Mouse (Mus musculus) liver, embryonic 13.5 days (tissue): ENCODE data around the gene Rin1. TPM values are rescaled to one million over a fixed set of nuclear protein-coding genes. Genes with fewer than 3 reads are reported as not detected.

Source experiments
- ATAC-seq: fragments of 200-750 bp; cut with Nextera tagmentation; 2 replicates; pipeline ENCODE4 v1.8.0; 2017; ENCODE audit warnings: low read depth, mild to moderate bottlenecking, moderate number of reproducible peaks, moderate library complexity
- DNase-seq: peaks from one replicate; pipeline ENCODE4 v3.0.0; 2022
- H3K27ac ChIP-seq: fragments of 300-500 bp; sonication (generic); 2 replicates; pipeline ENCODE4 v1.5.1; 2015; ENCODE audit warnings: moderate library complexity, mild to moderate bottlenecking, inconsistent platforms
- H3K27me3 ChIP-seq: fragments of 300-500 bp; sonication (generic); 2 replicates; pipeline ENCODE4 v1.6.1; 2015; ENCODE audit warnings: mild to moderate bottlenecking, inconsistent platforms
- H3K36me3 ChIP-seq: fragments of 300-500 bp; sonication (generic); 2 replicates; pipeline ENCODE4 v1.6.1; 2015; ENCODE audit warnings: mild to moderate bottlenecking, inconsistent platforms
- H3K4me1 ChIP-seq: fragments of 300-500 bp; sonication (generic); replicated peaks from 2 replicates; pipeline ENCODE4 v1.6.1; 2015; ENCODE audit warnings: inconsistent platforms
- H3K4me2 ChIP-seq: fragments of 300-500 bp; sonication (generic); 2 replicates; pipeline ENCODE4 v1.6.1; 2015; ENCODE audit warnings: inconsistent platforms, mild to moderate bottlenecking, moderate library complexity
- H3K4me3 ChIP-seq: fragments of 300-500 bp; sonication (generic); replicated peaks from 2 replicates; pipeline ENCODE4 v1.5.1; 2015; ENCODE audit warnings: mild to moderate bottlenecking, inconsistent platforms
- H3K9ac ChIP-seq: fragments of 300-500 bp; sonication (generic); 2 replicates; pipeline ENCODE4 v1.6.1; 2015; ENCODE audit warnings: mild to moderate bottlenecking, inconsistent platforms
- H3K9me3 ChIP-seq: fragments of 300-500 bp; sonication (generic); replicated peaks from 2 replicates; pipeline ENCODE4 v1.6.1; 2016; ENCODE audit warnings: inconsistent platforms
- WGBS: fragments of 180-500 bp; shearing (Covaris S2); methylation state at CpG from one replicate; pipeline ENCODE4 v1.1.7; 2015; ENCODE audit not compliant: insufficient replicate concordance; 5-methylcytosine and 5-hydroxymethylcytosine counted together
- polyA plus RNA-seq: library from polyadenylated mRNA; unstranded; fragments of >200 nt; fragmentation: Nextera tagmentation; extraction: Ambion mirVana; gene quantifications from 2 replicates; pipeline ENCODE4 v1.2.1, GENCODE M21; 2015

The Rin1 gene
- polyA plus RNA-seq, 1 experiment from 2014 or later, result 0.33 TPM

DNA sequence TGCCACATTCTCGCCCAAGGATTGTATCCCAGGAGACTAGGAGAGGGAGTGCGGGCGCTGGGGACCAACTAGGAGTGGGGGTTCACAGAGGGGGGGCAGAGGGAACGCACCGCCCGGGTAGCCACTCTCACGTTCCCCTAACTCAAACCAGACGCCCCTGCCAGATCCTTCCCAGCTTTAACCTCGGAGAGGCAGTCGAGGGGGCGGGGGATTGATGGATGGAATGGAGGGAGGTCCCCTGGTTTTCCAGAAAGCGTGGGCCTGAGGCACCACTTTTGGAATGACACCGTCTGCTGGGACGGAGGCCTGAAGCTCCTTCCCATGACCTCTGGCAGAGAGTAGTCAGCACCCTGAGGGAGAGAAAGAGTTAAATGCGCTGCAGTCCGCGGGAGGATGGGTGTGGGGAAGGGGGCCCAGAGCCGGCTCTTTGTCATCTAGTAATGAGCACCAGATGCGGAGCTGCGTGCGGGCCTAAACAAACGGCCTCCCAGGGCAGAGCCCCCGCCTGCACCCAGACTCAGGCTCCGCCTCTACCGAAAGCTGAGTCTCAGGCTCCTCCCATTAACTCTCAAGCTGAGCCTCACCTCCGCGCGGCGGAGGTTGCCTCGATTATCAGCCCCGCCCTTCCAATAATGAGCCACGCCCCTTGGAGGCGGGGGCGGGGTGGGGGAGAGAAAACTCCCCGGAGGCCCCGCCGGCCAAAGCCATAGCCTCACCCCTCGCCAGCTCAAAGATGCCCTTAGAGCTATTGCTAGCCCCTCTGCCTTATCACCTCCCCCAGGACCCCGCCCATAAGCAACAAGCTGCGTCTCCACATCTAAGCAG is 21.5 kb downstream of the Rin1 start:
- Histone ChIP-seq H3K9ac (peak overlapping the region; percentile 67), H3K9me3 (no peaks in the 10 kb centered on the region), H3K4me2 (peak overlapping the region; percentile 84), H3K27me3 (peaks cover 73% of the 10 kb centered on the region), H3K4me3 (peak overlapping the region; percentile 59), H3K27ac (peak overlapping the region; percentile 45), H3K4me1 (peaks cover 59% of the 10 kb centered on the region), H3K36me3 (no peaks in the 10 kb centered on the region)
- ATAC-seq, result peak; percentile 73
- 4% methylated on average over 39 of the region's 40 CpGs for WGBS
- peak; percentile 82 for DNase-seq

GRCm38 (mm10) chr19:5072389-5073019 is 22.2 kb downstream of the Rin1 start:
- ATAC-seq, result peak; percentile 5; the same call in 1 of the 2 replicates
- peak overlapping the region; percentile 45 for H3K27ac ChIP-seq
- WGBS, result 4% methylated on average over 20 of the region's 20 CpGs
- peaks cover 52% of the 10 kb centered on the region for H3K4me1 ChIP-seq
- no peaks in the 10 kb centered on the region for H3K9me3 ChIP-seq
- no peaks in the 10 kb centered on the region for H3K36me3 ChIP-seq
- peaks cover 68% of the 10 kb centered on the region for H3K27me3 ChIP-seq
- no peak for DNase-seq
- H3K4me3 ChIP-seq, result peak overlapping the region; percentile 59
- peak overlapping the region; percentile 17 for H3K9ac ChIP-seq
- peak overlapping the region; percentile 84 for H3K4me2 ChIP-seq

DNA sequence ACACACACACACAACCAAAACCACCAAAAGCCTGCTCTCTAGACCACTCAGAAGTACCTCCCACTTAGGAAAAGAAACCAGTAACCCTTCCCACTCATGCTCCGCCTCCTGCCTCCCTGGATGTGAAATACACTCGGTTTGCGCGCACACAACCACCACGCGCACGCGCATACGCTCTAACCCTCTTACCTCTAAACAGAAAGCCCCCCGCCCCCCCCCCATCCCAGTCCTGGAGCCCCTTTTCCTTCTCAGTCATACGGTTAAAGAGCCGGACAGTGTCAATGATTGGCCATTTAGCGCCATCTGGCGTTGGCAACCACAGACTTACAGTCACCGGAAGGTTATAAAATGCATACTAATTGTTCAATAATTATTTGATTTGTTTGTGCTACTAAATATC is 22.7 kb downstream of the Rin1 start:
- 0 out of 2 replicates have a peak overlapping the region, but pooled peaks have one; percentile 17 for H3K9ac ChIP-seq
- ATAC-seq (no peak; the same call in 1 of the 2 replicates), DNase-seq (peak; percentile 40)
- H3K27ac ChIP-seq, result no peak overlapping the region
- H3K27me3 ChIP-seq, result peaks cover 63% of the 10 kb centered on the region
- H3K4me1 ChIP-seq, result peaks cover 47% of the 10 kb centered on the region
- peak overlapping the region; percentile 59 for H3K4me3 ChIP-seq
- WGBS, result 1% methylated on average over 15 of the region's 15 CpGs
- no peaks in the 10 kb centered on the region for H3K9me3 ChIP-seq
- no peaks in the 10 kb centered on the region for H3K36me3 ChIP-seq
- peak overlapping the region; percentile 84 for H3K4me2 ChIP-seq

- H3K27ac ChIP-seq, result no peak overlapping the region
- H3K4me1 ChIP-seq, result peaks cover 42% of the 10 kb centered on the region
- 30% methylated on average over 5 of the region's 5 CpGs for WGBS
- H3K4me2 ChIP-seq, result no peak overlapping the region
- no peaks in the 10 kb centered on the region for H3K9me3 ChIP-seq
- H3K4me3 ChIP-seq, result no peak overlapping the region
- H3K9ac ChIP-seq, result no peak overlapping the region
- ATAC-seq, result no peak
- no peak for DNase-seq
- H3K27me3 ChIP-seq, result peaks cover 62% of the 10 kb centered on the region
- no peaks in the 10 kb centered on the region for H3K36me3 ChIP-seq
Observed at GRCm38 (mm10) chr19:5073518-5073917, 23.2 kb downstream of the Rin1 start.

DNA sequence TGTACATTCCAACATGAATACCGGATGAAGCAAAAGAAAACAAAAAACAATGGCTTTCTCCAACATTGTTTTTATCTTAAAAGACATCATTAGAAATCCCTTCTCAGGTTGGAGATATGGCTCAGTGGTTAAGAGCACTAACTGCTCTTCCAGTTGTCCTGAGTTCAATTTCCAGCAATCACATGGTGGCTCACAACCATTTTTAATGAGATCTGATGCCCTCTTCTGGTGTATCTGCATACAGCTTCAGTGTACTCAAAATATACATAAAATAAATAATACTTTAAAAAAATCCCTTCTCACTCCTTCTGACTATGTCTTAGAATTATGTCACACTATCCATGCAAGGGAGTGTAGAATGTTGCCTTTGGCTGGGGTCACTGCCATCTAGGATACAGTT is 29.0 kb downstream of the Rin1 start:
- H3K4me1 ChIP-seq, result no peaks in the 10 kb centered on the region
- no peaks in the 10 kb centered on the region for H3K36me3 ChIP-seq
- no peaks in the 10 kb centered on the region for H3K9me3 ChIP-seq
- H3K27ac ChIP-seq, result no peak overlapping the region
- no peak overlapping the region for H3K4me2 ChIP-seq
- no peak overlapping the region for H3K4me3 ChIP-seq
- ATAC-seq (no peak), DNase-seq (no peak)
- H3K9ac ChIP-seq, result no peak overlapping the region
- H3K27me3 ChIP-seq, result peaks cover 71% of the 10 kb centered on the region
- WGBS, result 69% methylated on average over 1 of the region's 1 CpGs

DNA sequence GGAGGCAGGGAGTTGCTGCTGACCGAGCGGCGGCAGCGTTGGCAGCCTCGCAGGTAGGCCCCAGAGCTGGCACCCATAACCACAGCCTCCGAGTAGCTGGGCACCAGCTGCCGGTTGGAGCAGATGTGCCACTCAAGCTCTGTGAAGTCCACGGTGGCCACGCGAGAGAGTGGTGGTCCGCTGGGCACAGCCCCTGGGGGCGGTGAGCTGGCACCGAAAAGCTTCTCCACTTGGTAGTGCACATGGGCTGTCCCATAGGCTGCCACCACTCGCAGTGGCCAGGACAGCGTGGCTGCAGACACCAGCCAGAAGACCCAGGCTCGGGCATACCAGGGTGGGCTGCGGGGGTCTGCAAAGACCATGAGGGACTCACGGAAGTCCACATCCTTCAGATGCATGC is 31.7 kb downstream of the Rin1 start:
- Histone ChIP-seq H3K27me3 (peaks cover 80% of the 10 kb centered on the region), H3K9ac (no peak overlapping the region), H3K4me2 (no peak overlapping the region), H3K4me1 (peaks cover 14% of the 10 kb centered on the region), H3K9me3 (no peaks in the 10 kb centered on the region), H3K4me3 (no peak overlapping the region), H3K27ac (no peak overlapping the region), H3K36me3 (no peaks in the 10 kb centered on the region)
- ATAC-seq (no peak), DNase-seq (no peak)
- 53% methylated on average over 18 of the region's 18 CpGs for WGBS

DNA sequence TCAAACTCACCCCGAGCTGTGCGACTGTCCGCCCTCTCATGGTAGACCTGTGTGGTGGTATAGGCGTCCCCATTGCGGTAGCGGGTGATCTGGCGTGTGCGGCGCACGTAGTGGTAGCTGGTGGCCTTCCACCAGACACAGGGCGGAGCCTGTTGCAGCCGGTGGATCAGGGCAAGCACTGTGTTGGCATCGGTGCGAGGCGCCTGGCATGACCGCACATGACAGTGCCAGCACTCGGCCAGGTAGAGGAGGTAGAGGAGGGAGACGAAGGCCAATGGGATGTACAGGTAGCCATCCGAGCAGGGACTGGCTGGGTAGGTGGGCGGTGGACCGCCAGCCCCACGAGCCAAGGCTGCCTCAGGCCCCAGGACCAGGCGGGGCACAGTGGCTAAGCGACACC is 32.3 kb downstream of the Rin1 start:
- H3K4me3 ChIP-seq, result no peak overlapping the region
- no peak for ATAC-seq
- DNase-seq, result no peak
- H3K36me3 ChIP-seq, result no peaks in the 10 kb centered on the region
- 47% methylated on average over 24 of the region's 24 CpGs for WGBS
- no peak overlapping the region for H3K9ac ChIP-seq
- no peak overlapping the region for H3K4me2 ChIP-seq
- H3K4me1 ChIP-seq, result peaks cover 20% of the 10 kb centered on the region
- no peaks in the 10 kb centered on the region for H3K9me3 ChIP-seq
- H3K27ac ChIP-seq, result no peak overlapping the region
- peaks cover 85% of the 10 kb centered on the region for H3K27me3 ChIP-seq

DNA sequence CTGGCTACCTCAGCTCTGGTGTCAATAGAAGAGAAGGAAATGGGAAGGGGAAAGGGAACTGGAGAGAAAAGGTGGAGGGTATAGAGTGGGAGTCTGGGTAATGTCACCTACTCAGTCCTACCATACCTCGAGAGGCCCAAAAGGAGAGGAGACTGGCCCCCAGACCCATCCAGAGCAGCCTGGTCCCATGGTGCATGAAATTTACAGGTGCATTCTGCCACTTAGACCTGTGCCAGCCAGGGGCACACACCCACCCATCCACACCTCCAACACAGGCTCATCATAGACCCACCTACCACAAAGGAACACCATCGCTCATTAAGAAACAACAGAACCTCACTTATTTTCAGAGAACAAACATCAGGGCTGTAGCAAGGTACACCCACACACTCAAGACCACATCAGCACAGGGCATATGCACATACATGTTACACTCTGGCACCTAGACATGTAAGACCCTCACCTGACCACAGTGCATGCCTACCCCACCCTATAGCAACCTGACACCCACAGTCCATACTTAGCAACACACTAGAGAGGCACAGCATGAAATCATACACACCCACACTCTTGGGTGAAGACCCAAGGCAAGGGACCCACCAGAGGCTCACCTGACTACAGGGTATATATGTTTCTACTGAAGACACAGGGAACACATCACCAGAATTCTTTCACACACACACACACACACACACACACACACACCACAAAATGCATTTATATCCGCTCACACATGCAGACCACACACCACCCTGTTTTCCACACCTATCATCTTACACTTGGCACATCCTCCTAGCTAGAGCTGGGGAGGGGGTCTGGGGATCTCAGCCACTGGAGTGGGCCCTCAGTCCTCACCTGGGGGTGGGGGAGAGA is 33.9 kb downstream of the Rin1 start:
- Histone ChIP-seq H3K4me2 (peak overlapping the region; percentile 84; the same call in 1 of the 2 replicates), H3K27me3 (peaks cover 81% of the 10 kb centered on the region), H3K9me3 (no peaks in the 10 kb centered on the region), H3K4me3 (peak overlapping the region; percentile 62; the same call in 1 of the 2 replicates), H3K27ac (no peak overlapping the region), H3K4me1 (peaks cover 29% of the 10 kb centered on the region), H3K9ac (no peak overlapping the region), H3K36me3 (no peaks in the 10 kb centered on the region)
- no peak for DNase-seq
- no peak for ATAC-seq
- 62% methylated on average over 3 of the region's 3 CpGs for WGBS

DNA sequence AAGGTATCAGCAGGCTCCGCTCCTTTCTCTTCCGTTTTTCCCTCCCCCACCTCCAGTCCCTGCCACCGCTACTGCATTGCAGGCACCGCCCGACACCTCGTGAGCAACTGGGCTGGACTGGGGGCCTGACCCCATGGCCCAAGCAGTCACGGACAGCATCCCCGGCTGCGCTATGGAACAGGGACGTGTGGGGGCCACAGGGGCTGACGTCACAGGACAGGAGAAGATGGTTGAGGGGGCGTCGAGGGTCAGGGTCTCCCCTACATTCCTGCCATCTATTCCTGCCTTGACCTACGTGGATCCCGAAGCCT is 34.5 kb downstream of the Rin1 start:
- 0 out of 2 replicates have a peak, but pooled peaks cover 2% of the 10 kb centered on the region for H3K36me3 ChIP-seq
- ATAC-seq, result no peak
- peaks cover 34% of the 10 kb centered on the region for H3K4me1 ChIP-seq
- no peak for DNase-seq
- peaks cover 77% of the 10 kb centered on the region for H3K27me3 ChIP-seq
- peak overlapping the region; percentile 84 for H3K4me2 ChIP-seq
- no peak overlapping the region for H3K27ac ChIP-seq
- no peak overlapping the region for H3K9ac ChIP-seq
- 7% methylated on average over 15 of the region's 15 CpGs for WGBS
- peak overlapping the region; percentile 62 for H3K4me3 ChIP-seq
- no peaks in the 10 kb centered on the region for H3K9me3 ChIP-seq

DNA sequence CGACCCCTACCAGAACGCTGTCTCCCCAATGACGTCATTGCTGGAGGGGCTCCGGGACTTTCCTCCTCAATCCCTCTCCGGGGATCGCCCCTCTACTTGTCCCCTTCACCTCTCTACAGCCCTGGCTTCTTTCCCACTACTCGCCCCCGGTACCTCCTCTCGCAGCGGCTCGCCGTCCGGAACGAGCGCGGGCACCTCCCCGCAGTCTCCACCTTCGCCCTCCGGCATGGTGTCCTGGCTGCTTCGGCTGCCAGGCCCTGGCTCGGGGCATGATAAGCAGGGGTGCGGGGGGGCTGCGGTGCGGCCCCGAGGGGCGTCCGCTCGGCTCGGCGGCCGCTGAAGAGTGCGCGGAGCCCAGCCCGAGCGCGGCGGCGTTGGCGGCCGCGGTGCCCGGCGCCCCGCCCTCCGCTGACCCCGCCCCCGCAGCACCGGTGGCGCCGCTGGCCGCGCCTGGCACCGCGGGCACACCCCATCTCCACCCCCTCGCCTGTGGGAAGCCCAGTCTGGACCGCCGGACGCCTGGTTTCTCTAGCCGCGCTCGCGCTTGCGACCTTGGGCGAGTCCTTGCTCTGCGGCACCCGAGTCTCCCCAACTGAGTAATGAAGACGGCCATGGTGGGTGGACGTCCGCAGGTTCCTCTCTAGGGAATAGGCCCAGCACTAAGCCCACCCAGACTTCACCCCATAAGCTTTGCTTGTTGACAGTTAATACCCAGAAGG is 35.0 kb downstream of the Rin1 start, which contains the start of gene Tmem151a:
Gene Tmem151a, minus strand, starts transcription at position 387 of the 719 bp plus-strand sequence.
- no peak for DNase-seq
- WGBS, result 2% methylated on average over 67 of the region's 69 CpGs
- Histone ChIP-seq H3K27me3 (peaks cover 72% of the 10 kb centered on the region), H3K4me1 (peaks cover 34% of the 10 kb centered on the region), H3K36me3 (peaks cover 6% of the 10 kb centered on the region), H3K9me3 (no peaks in the 10 kb centered on the region), H3K27ac (no peak within 1 kb of the TSS), H3K4me2 (peak within 1 kb of the TSS; percentile 84), H3K4me3 (peak within 1 kb of the TSS; percentile 62), H3K9ac (peak within 1 kb of the TSS; percentile 22; the same call in 1 of the 2 replicates)
- no peak for ATAC-seq
